Mouse (Mus musculus) cortical plate, adult 2 months (tissue): ENCODE results near the gene Spsb4. TPM values are rescaled to one million over a fixed set of nuclear protein-coding genes. Genes with fewer than 3 reads are reported as not detected.
A peak's percentile ranks its signal among the peaks of the same experiment; 100 is the strongest.

Source experiments
- H3K27ac ChIP-seq: fragments of 200-500 bp; 2 replicates; pipeline ENCODE4 v1.5.1; 2012; ENCODE audit warnings: low read length, control low read depth, inconsistent platforms; ENCODE audit not compliant: insufficient read depth
- H3K4me1 ChIP-seq: fragments of 200-500 bp; 2 replicates; pipeline ENCODE4 v1.6.1; 2011; ENCODE audit warnings: low read length; ENCODE audit not compliant: control insufficient read depth, insufficient read depth
- H3K4me3 ChIP-seq: fragments of 200-500 bp; 2 replicates; pipeline ENCODE4 v1.5.1; 2011; ENCODE audit warnings: mild to moderate bottlenecking, low read length, control low read depth; ENCODE audit not compliant: insufficient read depth
- CTCF ChIP-seq: fragments of 200-500 bp; IDR thresholded peaks from 2 replicates; pipeline ENCODE4 v1.5.1; 2011; ENCODE audit warnings: mild to moderate bottlenecking, control low read depth, low read length; ENCODE audit not compliant: insufficient read depth; ENCODE audit errors: extremely low read depth
- POLR2A ChIP-seq: fragments of 200-500 bp; IDR thresholded peaks from 2 replicates; pipeline ENCODE4 v1.6.1; 2011; ENCODE audit warnings: mild to moderate bottlenecking, low read length, control low read depth; ENCODE audit not compliant: insufficient read depth; ENCODE audit errors: extremely low read depth
- polyA plus RNA-seq: library from polyadenylated mRNA; depleted of rRNA; stranded (reverse); fragments of >200 nt; gene quantifications from 2 replicates; pipeline ENCODE4 v1.2.3, GENCODE M21; 2012

Gene Spsb4
- polyA plus RNA-seq, 1 experiment = 3.7 TPM

- no peak overlapping the region for H3K27ac ChIP-seq
- H3K4me3 ChIP-seq = no peak overlapping the region
- TF ChIP-seq POLR2A (no peak), CTCF (no peak)
- no peaks in the 10 kb centered on the region for H3K4me1 ChIP-seq
Observed at GRCm38 (mm10) chr9:96971625-96972404, 46.8 kb downstream of the Spsb4 start.

- Histone ChIP-seq H3K4me3 (no peak overlapping the region), H3K27ac (no peak overlapping the region), H3K4me1 (no peaks in the 10 kb centered on the region)
- TF ChIP-seq CTCF (no peak), POLR2A (no peak)
Observed at GRCm38 (mm10) chr9:96967516-96967915, 51.1 kb downstream of the Spsb4 start.

DNA sequence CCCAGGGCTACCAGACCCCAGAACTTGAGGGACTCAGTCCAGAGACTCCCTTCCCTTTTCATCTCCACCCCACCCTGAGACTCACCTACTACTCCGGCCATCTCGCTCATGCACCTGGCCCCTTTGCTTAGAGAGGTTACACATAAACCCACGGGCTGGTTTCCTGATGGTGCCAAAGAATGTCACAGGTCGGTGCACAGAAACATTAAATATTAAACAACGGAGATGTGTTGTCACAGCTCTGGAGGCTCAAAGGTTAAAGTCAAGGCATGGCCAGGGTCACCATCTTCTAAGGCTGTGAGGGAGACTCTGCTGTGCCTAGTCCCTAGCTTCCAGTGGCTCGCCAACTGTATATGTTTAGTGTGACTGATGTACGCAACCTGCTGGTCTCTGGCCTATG is 52.2 kb downstream of the Spsb4 start:
- TF ChIP-seq CTCF (no peak), POLR2A (no peak)
- Histone ChIP-seq H3K4me1 (no peaks in the 10 kb centered on the region), H3K27ac (no peak overlapping the region), H3K4me3 (no peak overlapping the region)

GRCm38 (mm10) chr9:96963443-96964215 is 55.0 kb downstream of the Spsb4 start:
- Histone ChIP-seq H3K4me1 (no peaks in the 10 kb centered on the region), H3K27ac (no peak overlapping the region), H3K4me3 (no peak overlapping the region)
- TF ChIP-seq CTCF (no peak), POLR2A (no peak)

DNA sequence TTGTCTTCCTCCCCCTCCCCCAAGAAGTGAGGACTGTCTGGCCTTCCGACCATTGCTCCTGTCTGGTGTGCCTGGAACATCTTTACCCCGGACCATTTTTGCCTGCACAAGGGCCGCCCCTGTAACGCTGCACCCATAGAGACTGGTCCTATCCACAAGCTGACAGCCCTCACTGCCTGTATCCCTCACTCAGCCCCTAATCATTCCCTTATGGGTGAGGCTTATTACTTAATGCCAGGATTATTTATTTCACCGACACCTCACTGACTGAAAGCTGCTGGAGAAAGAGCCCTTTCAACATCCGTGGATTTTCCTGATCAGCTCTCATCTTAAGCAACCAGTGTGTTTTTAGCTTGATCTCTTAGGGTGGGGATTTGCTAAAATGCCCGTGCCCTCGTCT is 55.9 kb downstream of the Spsb4 start:
- no peak for TF ChIP-seq POLR2A
- no peak for TF ChIP-seq CTCF
- no peak overlapping the region for H3K27ac ChIP-seq
- no peaks in the 10 kb centered on the region for H3K4me1 ChIP-seq
- H3K4me3 ChIP-seq = no peak overlapping the region

- TF ChIP-seq POLR2A (no peak), CTCF (no peak)
- no peak overlapping the region for H3K4me3 ChIP-seq
- H3K4me1 ChIP-seq = 0 out of 2 replicates have a peak, but pooled peaks cover 3% of the 10 kb centered on the region
- H3K27ac ChIP-seq = no peak overlapping the region
Observed at GRCm38 (mm10) chr9:96961986-96962701, 56.5 kb downstream of the Spsb4 start.

DNA sequence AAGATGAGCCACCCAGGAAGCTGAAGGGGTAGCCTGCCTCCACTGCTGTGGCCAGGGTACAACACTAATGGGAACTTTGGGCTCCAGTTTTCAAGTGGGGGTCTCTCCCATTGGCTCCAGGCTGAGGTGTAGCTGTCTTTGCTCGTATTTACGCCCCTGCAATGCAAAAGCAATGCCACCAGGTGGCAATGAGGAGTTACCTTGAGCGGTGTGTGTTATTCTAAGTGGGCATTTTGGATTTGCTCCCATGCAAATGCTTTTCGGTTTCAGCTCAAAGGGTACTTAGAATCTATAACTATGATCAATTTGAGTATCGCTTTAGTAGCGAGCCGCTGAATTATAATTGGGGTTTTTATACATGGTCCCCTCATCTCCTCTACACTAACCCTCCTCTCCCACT is 57.6 kb downstream of the Spsb4 start:
- TF ChIP-seq CTCF = peak; percentile 73
- TF ChIP-seq POLR2A = no peak
- H3K4me3 ChIP-seq = no peak overlapping the region
- H3K27ac ChIP-seq = no peak overlapping the region
- 0 out of 2 replicates have a peak, but pooled peaks cover 3% of the 10 kb centered on the region for H3K4me1 ChIP-seq

DNA sequence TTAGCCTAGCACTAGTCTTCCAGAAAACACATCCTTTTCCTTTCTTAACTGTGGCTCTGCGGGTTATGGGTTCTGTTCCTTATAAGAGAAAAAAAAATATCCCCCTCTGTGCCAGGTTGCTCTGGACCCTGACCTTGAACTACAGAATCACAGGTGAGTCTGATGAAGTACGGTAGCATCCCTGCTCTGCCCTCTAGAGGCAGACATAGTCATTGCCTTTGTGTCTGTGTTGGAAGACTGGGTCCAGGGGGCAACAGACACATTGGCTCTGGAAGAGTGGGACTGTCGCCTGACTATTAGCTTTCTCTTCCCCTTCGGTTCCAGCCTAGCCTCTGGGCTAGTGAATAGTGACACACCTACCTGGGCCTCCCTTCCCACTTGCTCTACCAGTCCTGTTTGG is 58.4 kb downstream of the Spsb4 start:
- H3K4me1 ChIP-seq = 0 out of 2 replicates have a peak, but pooled peaks cover 3% of the 10 kb centered on the region
- no peak overlapping the region for H3K27ac ChIP-seq
- TF ChIP-seq POLR2A = no peak
- peak; percentile 44 for TF ChIP-seq CTCF
- no peak overlapping the region for H3K4me3 ChIP-seq

GRCm38 (mm10) chr9:96959469-96959868 is 59.2 kb downstream of the Spsb4 start:
- Histone ChIP-seq H3K27ac (no peak overlapping the region), H3K4me3 (no peak overlapping the region), H3K4me1 (0 out of 2 replicates have a peak, but pooled peaks cover 3% of the 10 kb centered on the region)
- no peak for TF ChIP-seq CTCF
- no peak for TF ChIP-seq POLR2A
